Mouse (Mus musculus): ENCODE measurements around the gene Apoc2. TPM values are rescaled to one million over a fixed set of nuclear protein-coding genes. Genes with fewer than 3 reads are reported as not detected.
A peak's percentile ranks its signal among the peaks of the same experiment; 100 is the strongest.

Gene Apoc2
- polyA plus RNA-seq, 1 experiment from 2014 or later, result 4.9 TPM

GRCm38 (mm10) chr7:19678901-19679300, 1.2 kb upstream of the Apoc2 start:
- no peak for ATAC-seq (replicated peaks; ENCODE audit: insufficient number of reproducible peaks, low FRiP score, low TSS enrichment)
- Histone ChIP-seq H3K4me1 (ENCODE audit: control insufficient read depth, insufficient read depth, low read length) (0 out of 2 replicates have a peak, but pooled peaks cover 3% of the 10 kb centered on the region), H3K9me3 (replicated peaks; ENCODE audit: control insufficient read depth, low read length) (no peaks in the 10 kb centered on the region), H3K9ac (ENCODE audit: low read depth, low read length) (no peak overlapping the region), H3K27ac (ENCODE audit: low read depth, low read length) (no peak overlapping the region), H3K4me3 (ENCODE audit: low read depth, low read length) (no peak overlapping the region), H3K36me3 (ENCODE audit: control insufficient read depth, insufficient read depth, low read length) (no peaks in the 10 kb centered on the region), H3K4me2 (no peak overlapping the region), H3K27me3 (ENCODE audit: control insufficient read depth, insufficient read depth, low read length) (no peaks in the 10 kb centered on the region)
- WGBS (ENCODE audit: insufficient replicate concordance), result 79% methylated on average over 3 of the region's 3 CpGs

DNA sequence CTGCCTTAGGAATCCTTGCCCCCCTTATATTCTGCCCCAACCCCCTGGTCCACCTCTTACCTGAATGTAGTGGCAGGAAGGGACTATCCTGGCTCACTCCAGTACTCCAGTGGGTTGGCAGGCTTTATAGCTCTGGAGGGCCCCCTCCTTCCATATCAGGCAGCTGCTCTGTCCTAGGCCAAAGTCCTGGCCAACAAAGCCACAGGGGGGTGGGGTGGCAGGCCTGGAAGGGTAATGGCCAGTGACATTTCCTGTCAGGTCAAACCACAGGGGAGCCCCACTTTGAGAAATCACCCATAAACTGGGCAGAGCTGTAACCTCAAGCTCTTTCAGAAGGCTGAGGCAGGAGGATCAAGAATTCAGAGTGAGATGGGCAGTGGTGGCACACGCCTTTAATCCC, 1.1 kb downstream of the Apoc2 start:
- Histone ChIP-seq H3K4me1 (ENCODE audit: control insufficient read depth, insufficient read depth, low read length) (0 out of 2 replicates have a peak, but pooled peaks cover 3% of the 10 kb centered on the region), H3K27ac (ENCODE audit: low read depth, low read length) (no peak overlapping the region), H3K4me3 (ENCODE audit: low read depth, low read length) (no peak overlapping the region), H3K9me3 (replicated peaks; ENCODE audit: control insufficient read depth, low read length) (no peaks in the 10 kb centered on the region), H3K27me3 (ENCODE audit: control insufficient read depth, insufficient read depth, low read length) (no peaks in the 10 kb centered on the region), H3K4me2 (no peak overlapping the region), H3K9ac (ENCODE audit: low read depth, low read length) (no peak overlapping the region), H3K36me3 (ENCODE audit: control insufficient read depth, insufficient read depth, low read length) (no peaks in the 10 kb centered on the region)
- 65% methylated on average over 1 of the region's 1 CpGs for WGBS (ENCODE audit: insufficient replicate concordance)
- ATAC-seq (replicated peaks; ENCODE audit: insufficient number of reproducible peaks, low FRiP score, low TSS enrichment), result no peak

- no peaks in the 10 kb centered on the region for H3K27me3 ChIP-seq (ENCODE audit: control insufficient read depth, insufficient read depth, low read length)
- no peak overlapping the region for H3K4me3 ChIP-seq (ENCODE audit: low read depth, low read length)
- no peaks in the 10 kb centered on the region for H3K9me3 ChIP-seq (replicated peaks; ENCODE audit: control insufficient read depth, low read length)
- 77% methylated on average over 10 of the region's 10 CpGs for WGBS (ENCODE audit: insufficient replicate concordance)
- H3K4me2 ChIP-seq, result no peak overlapping the region
- H3K9ac ChIP-seq (ENCODE audit: low read depth, low read length), result no peak overlapping the region
- no peak overlapping the region for H3K27ac ChIP-seq (ENCODE audit: low read depth, low read length)
- H3K36me3 ChIP-seq (ENCODE audit: control insufficient read depth, insufficient read depth, low read length), result no peaks in the 10 kb centered on the region
- H3K4me1 ChIP-seq (ENCODE audit: control insufficient read depth, insufficient read depth, low read length), result no peaks in the 10 kb centered on the region
- no peak for ATAC-seq (replicated peaks; ENCODE audit: insufficient number of reproducible peaks, low FRiP score, low TSS enrichment)
Measured at GRCm38 (mm10) chr7:19675824-19676223, 1.9 kb downstream of the Apoc2 start.

GRCm38 (mm10) chr7:19673083-19673699, 4.5 kb downstream of the Apoc2 start:
- no peak overlapping the region for H3K27ac ChIP-seq (ENCODE audit: low read depth, low read length)
- no peaks in the 10 kb centered on the region for H3K27me3 ChIP-seq (ENCODE audit: control insufficient read depth, insufficient read depth, low read length)
- peaks cover 5% of the 10 kb centered on the region for H3K4me1 ChIP-seq (ENCODE audit: control insufficient read depth, insufficient read depth, low read length)
- H3K9ac ChIP-seq (ENCODE audit: low read depth, low read length), result no peak overlapping the region
- H3K4me3 ChIP-seq (ENCODE audit: low read depth, low read length), result no peak overlapping the region
- H3K4me2 ChIP-seq, result no peak overlapping the region
- WGBS (ENCODE audit: insufficient replicate concordance), result 56% methylated on average over 14 of the region's 14 CpGs
- no peaks in the 10 kb centered on the region for H3K9me3 ChIP-seq (replicated peaks; ENCODE audit: control insufficient read depth, low read length)
- ATAC-seq (replicated peaks; ENCODE audit: insufficient number of reproducible peaks, low FRiP score, low TSS enrichment), result no peak
- no peaks in the 10 kb centered on the region for H3K36me3 ChIP-seq (ENCODE audit: control insufficient read depth, insufficient read depth, low read length)

- no peak overlapping the region for H3K9ac ChIP-seq (ENCODE audit: low read depth, low read length)
- no peak overlapping the region for H3K27ac ChIP-seq (ENCODE audit: low read depth, low read length)
- H3K4me1 ChIP-seq (ENCODE audit: control insufficient read depth, insufficient read depth, low read length), result peaks cover 5% of the 10 kb centered on the region
- H3K36me3 ChIP-seq (ENCODE audit: control insufficient read depth, insufficient read depth, low read length), result no peaks in the 10 kb centered on the region
- H3K27me3 ChIP-seq (ENCODE audit: control insufficient read depth, insufficient read depth, low read length), result no peaks in the 10 kb centered on the region
- no peak overlapping the region for H3K4me3 ChIP-seq (ENCODE audit: low read depth, low read length)
- WGBS (ENCODE audit: insufficient replicate concordance), result 63% methylated on average over 10 of the region's 10 CpGs
- H3K9me3 ChIP-seq (replicated peaks; ENCODE audit: control insufficient read depth, low read length), result no peaks in the 10 kb centered on the region
- H3K4me2 ChIP-seq, result no peak overlapping the region
- no peak for ATAC-seq (replicated peaks; ENCODE audit: insufficient number of reproducible peaks, low FRiP score, low TSS enrichment)
Measured at GRCm38 (mm10) chr7:19671511-19671910, 6.2 kb downstream of the Apoc2 start.

DNA sequence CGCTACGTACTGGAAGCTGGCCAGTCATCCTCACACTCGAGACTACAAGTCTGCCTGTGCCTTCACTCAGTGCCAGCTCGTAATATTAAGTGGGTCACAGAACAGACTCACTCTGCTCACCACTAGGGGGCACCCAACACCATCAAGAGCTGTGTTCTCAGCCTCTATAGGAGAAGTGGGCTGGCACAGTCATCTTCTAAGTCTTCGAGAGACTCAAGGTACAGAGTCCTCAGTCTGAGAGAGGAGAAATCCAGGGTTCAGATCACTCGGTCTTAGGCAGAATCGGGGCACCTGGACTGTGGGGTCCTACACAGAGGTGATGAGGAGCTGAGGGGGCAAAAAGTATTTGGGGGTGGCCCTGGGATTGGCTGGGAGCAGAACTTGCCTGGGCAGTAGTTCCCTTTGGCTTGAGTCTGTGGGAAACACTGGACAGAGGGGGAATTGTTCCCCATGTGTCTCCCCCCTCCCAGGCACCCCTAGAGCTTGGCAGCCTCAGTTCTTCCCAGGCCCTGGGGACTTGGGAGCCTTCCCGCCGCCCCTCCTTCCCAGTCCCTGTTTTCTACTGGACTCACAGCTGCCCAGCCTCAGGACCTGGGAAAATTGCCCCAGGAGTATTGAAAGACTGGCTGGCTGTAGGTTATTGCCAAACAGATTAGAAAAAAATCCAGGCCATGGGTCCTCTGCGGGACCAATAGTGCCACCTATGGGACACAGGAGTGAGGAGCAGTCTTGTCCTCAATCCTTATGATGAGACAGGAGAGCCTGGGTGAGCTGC, 8.6 kb downstream of the Apoc2 start:
- Histone ChIP-seq H3K9me3 (replicated peaks; ENCODE audit: control insufficient read depth, low read length) (no peaks in the 10 kb centered on the region), H3K9ac (ENCODE audit: low read depth, low read length) (peak overlapping the region; percentile 47; the same call in 1 of the 2 replicates), H3K27me3 (ENCODE audit: control insufficient read depth, insufficient read depth, low read length) (no peaks in the 10 kb centered on the region), H3K4me3 (ENCODE audit: low read depth, low read length) (no peak overlapping the region), H3K4me2 (peak overlapping the region; percentile 33), H3K4me1 (ENCODE audit: control insufficient read depth, insufficient read depth, low read length) (peaks cover 5% of the 10 kb centered on the region), H3K36me3 (ENCODE audit: control insufficient read depth, insufficient read depth, low read length) (no peaks in the 10 kb centered on the region), H3K27ac (ENCODE audit: low read depth, low read length) (peak overlapping the region; percentile 38; the same call in 1 of the 2 replicates)
- peak; percentile 61 for ATAC-seq (replicated peaks; ENCODE audit: insufficient number of reproducible peaks, low FRiP score, low TSS enrichment)
- 6% methylated on average over 10 of the region's 10 CpGs for WGBS (ENCODE audit: insufficient replicate concordance)

DNA sequence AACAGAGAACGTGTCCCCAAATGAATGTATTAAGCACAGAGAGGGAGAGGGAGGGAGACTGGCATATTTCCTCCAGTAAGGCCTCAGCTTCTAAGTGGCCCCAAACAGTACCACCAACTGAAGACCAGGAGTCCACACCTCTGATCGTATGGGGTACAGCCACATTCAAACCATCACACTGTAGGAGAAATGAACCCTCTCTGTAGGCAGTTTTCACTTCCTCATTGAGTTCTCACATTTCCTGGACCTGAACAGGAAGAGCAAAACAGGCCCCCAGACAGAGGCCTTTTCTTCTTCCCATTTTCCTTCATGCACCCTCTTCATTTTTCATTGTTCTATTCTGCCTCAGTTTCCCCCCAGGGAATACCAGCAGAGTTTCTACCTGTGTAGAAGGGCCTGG, 10.3 kb downstream of the Apoc2 start:
- no peak overlapping the region for H3K9ac ChIP-seq (ENCODE audit: low read depth, low read length)
- H3K36me3 ChIP-seq (ENCODE audit: control insufficient read depth, insufficient read depth, low read length), result no peaks in the 10 kb centered on the region
- no peaks in the 10 kb centered on the region for H3K9me3 ChIP-seq (replicated peaks; ENCODE audit: control insufficient read depth, low read length)
- ATAC-seq (replicated peaks; ENCODE audit: insufficient number of reproducible peaks, low FRiP score, low TSS enrichment), result no peak
- peaks cover 18% of the 10 kb centered on the region for H3K4me1 ChIP-seq (ENCODE audit: control insufficient read depth, insufficient read depth, low read length)
- H3K4me3 ChIP-seq (ENCODE audit: low read depth, low read length), result no peak overlapping the region
- WGBS (ENCODE audit: insufficient replicate concordance), result 66% methylated on average over 2 of the region's 2 CpGs
- H3K27ac ChIP-seq (ENCODE audit: low read depth, low read length), result no peak overlapping the region
- no peak overlapping the region for H3K4me2 ChIP-seq
- H3K27me3 ChIP-seq (ENCODE audit: control insufficient read depth, insufficient read depth, low read length), result no peaks in the 10 kb centered on the region

DNA sequence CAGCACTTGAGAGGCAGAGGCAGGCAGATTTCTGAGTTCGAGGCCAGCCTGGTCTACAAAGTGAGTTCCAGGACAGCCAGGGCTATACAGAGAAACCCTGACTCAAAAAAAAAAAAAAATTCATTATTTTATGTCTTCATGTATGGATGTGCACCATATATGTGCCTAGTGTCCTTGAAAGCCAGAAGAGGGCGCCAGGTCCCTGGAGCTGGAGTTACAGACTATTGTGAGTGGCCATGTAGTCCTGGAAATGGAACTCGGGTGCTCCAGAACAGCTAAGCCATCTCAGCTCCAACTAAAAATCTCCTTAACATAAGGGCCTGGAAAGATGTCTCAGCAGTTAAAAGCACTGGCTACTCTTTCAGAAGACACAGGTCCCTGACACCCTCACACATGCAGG, 11.0 kb downstream of the Apoc2 start:
- WGBS (ENCODE audit: insufficient replicate concordance), result 63% methylated on average over 3 of the region's 3 CpGs
- H3K4me2 ChIP-seq, result no peak overlapping the region
- peaks cover 21% of the 10 kb centered on the region for H3K4me1 ChIP-seq (ENCODE audit: control insufficient read depth, insufficient read depth, low read length)
- 0 out of 2 replicates have a peak, but pooled peaks cover 1% of the 10 kb centered on the region for H3K36me3 ChIP-seq (ENCODE audit: control insufficient read depth, insufficient read depth, low read length)
- no peaks in the 10 kb centered on the region for H3K9me3 ChIP-seq (replicated peaks; ENCODE audit: control insufficient read depth, low read length)
- ATAC-seq (replicated peaks; ENCODE audit: insufficient number of reproducible peaks, low FRiP score, low TSS enrichment), result no peak
- H3K4me3 ChIP-seq (ENCODE audit: low read depth, low read length), result no peak overlapping the region
- no peak overlapping the region for H3K9ac ChIP-seq (ENCODE audit: low read depth, low read length)
- no peaks in the 10 kb centered on the region for H3K27me3 ChIP-seq (ENCODE audit: control insufficient read depth, insufficient read depth, low read length)
- H3K27ac ChIP-seq (ENCODE audit: low read depth, low read length), result no peak overlapping the region
